Mouse (Mus musculus) gonadal fat pad, adult 2 months (tissue): ENCODE measurements around the gene Hunk. TPM values are rescaled to one million over a fixed set of nuclear protein-coding genes. Genes with fewer than 3 reads are reported as not detected.

Experiments
- DNase-seq: peaks from one replicate; pipeline ENCODE4 v3.0.0-alpha.2; 2012; ENCODE audit warnings: low read depth
- polyA plus RNA-seq: library from polyadenylated mRNA; depleted of rRNA; stranded (reverse); fragments of >200 nt; gene quantifications from 2 replicates; pipeline ENCODE4 v1.2.3, GENCODE M21; 2012

Hunk gene
- polyA plus RNA-seq, 1 experiment = 2.1 TPM

DNA sequence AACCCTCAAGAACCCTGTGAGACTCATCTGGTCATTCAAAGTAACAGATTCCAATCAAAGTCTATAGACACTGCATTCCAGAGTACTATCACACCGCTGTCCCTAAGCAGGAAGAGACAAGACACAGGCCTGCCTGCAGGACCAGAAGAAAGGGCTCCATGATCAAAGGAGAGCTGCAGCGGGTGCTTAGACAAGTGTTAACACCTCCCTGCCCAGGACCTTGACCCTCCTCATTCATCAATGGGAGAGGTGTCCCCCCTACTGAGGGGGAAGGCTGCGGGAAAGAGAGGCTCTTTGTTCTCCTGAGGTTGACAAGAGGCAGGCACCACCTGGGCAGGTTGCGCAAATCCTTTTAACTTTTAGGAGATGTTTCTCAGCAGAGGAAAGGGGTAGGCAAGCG lies 51.5 kb downstream of the Hunk start:
- DNase-seq = no peak

DNA sequence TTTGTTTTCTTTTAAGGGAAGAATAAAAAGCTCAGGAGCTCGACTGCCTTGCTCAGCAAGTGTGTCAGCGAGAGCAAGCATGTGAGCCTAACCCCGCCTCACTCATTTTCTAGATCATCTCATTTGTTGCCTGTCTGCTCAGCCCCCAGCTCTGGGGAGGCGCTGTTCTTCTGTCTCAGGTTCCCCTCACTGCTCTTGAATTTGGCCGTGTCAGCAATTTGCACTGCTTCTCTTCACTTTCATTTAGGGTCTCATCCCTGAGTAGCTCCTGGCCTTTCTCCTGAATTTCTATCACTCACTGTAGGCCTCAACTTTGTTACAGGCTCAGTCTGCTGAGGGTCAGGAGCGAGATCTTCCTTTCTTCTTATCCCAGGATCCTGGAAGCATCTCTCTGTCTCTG lies 53.7 kb downstream of the Hunk start:
- no peak for DNase-seq

DNA sequence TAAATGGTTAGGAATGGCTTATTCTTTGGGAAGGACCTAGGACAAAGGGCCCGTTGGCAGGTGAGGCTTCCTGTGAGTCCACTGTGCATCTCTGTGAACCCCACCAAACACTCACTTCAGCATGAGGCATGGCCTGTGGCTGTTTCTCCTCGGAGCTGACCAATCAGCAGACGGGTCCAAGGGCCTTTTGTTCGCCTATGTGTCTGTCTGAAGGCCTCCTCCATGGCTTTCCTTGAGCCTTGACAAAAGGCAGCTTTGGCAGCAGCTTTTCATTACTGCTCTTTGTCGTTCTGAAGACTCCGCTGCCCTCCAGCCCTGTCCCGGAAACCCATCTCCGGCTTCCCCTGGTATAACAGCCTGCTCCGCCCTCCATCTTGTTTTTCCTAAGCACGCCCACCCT lies 54.8 kb downstream of the Hunk start:
- DNase-seq = no peak

DNA sequence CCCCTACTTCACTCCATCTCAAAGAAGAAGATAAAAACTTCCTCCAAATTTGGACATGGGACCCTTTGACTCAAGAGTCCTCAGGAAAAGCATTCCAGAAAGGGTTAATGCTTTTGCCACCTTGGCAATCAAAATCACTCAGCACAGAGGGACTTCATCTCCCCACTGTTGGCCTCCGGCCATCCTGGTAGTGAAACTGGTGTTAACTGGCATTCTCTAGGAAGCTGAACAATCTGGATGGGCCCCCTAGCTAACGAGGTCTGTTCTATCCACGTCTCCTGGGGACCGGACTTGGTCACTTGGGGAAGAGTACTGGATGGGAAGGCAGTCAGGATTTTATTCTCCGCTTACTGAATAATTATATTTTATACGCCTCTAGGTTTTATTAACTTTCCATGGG lies 57.2 kb downstream of the Hunk start:
- DNase-seq = no peak

DNA sequence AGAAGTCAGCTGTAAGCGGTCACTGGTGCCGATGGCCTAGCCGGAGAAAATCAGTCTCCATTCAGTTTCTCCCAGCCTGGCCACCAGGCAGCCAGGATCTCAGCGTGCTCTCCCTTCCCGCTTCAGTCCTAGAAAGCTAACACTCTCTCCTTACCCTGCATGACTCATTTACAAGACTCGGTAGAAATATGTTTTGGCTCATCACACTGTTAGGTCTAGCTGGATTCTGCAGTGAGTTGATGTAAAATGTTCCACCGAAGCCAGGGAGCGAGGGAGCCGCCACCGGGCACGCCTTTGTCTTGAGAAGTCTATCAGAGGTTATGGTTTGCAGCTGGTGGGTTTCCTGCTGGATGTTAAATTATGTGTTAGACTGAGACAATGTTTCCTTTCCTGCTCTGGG lies 67.4 kb downstream of the Hunk start:
- no peak for DNase-seq

DNA sequence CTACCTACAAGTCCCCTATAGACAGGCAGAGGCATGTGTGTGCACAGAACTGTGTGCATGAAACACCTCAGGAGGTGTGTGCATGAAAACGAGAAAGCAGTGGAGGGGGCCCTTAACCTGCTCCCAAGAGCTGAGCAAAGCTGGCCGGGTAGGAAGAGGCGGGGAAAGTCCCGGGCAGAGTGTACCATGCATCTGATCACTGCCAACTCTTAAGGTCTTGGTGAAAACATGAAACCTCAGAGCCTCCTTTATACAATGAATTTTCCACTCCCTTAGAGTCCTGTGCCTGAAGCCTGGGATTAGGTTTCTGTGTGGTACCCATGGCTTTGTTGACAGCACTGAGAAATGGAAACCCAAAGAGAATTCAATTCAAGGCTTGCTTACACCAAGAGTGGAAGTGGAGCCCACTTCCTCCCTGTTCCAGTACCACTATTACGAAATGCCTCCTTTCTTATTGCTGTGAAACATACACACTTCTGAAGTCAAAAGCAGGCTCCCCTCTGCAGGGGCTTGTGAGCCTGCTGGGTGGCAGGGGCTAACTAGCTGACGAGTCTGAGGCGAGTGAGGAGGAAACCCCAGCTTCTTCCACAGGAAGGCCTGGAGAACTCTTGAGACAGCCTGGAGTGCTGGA lies 70.8 kb downstream of the Hunk start:
- no peak for DNase-seq

DNA sequence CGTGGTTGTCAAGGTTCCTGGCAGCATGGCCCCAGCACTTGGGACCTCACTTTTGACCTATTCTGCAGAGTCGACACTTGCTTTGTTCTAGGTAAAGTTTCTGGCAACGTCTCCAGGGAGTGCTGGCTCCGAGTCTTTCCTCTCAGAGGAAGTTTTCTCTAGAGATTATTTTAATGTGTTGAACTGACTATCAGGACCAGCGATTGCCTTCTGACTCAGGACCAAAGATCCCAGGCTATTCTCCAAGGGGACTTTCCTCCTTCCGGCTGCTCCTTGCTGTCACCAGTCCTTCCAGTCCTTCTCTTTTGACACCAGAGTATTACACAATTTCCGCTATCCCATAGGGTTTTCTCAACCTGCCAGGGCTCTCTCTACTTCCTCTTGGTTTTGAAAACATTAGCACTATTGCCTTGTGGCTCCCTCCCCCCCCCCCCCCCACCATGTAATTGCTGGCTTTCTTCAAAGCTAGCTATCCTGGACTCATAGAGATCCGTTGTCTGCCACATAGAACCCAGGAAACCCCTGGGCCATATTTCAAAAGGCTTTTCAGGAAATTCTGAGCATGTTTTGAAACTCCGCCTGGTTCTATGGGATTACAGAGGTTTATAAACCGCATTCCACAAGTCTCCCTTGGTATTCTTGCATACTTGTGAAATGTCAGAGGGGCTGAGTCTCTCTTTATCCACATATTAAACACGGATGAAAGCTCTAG lies 73.2 kb downstream of the Hunk start:
- peak; percentile 95 for DNase-seq

DNA sequence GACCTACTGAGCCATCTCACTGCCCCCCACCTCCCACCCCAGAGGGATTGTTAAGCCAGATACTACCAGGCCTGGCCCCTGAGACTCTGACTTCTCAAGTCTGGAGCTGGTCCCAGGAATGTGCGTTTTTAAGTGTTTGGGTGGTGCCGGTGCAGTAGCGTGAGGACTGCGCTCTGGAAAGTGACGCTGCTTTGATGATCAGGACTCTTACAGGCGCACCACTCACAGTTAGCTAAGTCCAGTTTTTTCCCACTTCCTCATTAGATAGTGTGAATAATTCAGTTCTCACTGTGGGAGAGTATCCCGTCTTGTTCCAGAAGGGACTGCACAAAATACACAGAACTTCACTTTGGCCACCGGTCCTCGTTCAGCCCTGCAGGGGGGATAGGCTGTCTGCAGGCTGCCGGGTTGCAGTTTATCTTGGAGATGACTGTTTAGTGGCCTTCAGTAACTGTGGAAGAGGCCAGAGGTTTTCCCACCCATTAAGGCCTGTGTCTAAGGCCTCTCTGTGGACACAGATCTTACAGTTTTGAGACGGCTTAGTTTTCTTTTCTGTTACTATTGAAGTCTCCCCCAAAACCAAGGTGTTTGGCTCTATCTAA lies 75.6 kb downstream of the Hunk start:
- no peak for DNase-seq

DNA sequence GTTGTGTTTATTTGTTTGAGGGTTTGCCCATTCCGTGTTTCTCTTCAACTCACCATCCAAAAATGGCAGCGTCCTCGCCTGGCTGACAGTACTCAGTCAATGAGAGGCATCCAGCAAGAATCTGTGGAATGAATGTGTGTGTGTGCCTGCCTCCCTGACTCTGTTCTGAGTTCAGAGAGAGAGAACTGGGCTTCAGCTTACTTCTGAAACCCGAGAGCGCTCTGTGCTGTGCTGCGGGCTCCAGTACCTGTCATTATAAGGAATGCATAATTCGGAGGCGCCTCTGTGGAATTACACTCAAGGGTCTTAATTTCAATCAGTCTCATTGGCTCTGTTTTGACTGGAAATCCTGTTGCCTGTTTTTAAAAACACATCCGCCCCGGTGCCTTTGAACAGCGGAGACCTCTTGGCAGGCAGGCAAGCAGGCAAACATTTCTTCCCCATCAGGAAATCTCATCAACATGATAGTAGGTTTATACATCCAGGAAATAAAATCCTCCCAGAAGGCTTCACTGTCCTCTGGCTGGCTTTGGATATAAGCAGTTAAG lies 77.0 kb downstream of the Hunk start:
- no peak for DNase-seq

DNA sequence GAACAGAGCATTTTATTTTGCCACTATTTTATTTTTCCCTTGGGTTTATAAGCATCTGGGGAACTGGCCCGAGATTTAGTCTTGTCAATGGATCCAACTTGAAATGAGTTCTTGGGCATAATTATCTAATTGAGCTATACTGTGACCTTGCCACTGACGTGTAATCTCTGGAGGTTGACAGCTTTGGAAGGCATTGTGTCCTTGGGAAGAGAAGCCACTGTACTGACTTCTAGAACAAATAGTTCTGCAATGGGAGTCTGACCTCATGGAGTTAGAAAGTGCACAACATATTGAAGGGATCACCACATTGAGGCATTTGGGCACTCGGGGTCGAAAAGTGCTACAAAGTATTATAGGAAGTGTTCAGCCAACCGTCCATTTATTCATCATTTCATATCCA lies 79.3 kb downstream of the Hunk start:
- no peak for DNase-seq

DNA sequence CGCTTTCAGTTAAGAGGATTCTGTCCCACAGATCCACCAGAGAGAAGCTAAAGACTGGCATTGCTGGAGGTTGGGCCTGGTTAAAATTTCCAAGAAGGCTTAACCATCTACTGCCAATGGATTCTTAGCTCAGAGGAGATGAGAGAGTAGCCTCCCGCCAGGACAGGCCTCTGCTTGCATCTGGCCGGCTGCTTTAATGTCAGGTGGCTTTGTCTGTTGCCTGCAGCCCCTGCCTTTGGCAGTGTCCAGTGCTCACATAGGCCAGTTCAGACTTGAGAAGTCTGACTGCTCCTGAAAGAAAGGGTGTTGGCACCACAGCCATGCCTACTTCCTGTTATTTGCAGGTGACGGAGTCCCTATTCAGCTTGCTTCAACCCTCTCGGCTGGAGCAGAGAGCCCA lies 82.5 kb downstream of the Hunk start:
- peak; percentile 54 for DNase-seq

DNA sequence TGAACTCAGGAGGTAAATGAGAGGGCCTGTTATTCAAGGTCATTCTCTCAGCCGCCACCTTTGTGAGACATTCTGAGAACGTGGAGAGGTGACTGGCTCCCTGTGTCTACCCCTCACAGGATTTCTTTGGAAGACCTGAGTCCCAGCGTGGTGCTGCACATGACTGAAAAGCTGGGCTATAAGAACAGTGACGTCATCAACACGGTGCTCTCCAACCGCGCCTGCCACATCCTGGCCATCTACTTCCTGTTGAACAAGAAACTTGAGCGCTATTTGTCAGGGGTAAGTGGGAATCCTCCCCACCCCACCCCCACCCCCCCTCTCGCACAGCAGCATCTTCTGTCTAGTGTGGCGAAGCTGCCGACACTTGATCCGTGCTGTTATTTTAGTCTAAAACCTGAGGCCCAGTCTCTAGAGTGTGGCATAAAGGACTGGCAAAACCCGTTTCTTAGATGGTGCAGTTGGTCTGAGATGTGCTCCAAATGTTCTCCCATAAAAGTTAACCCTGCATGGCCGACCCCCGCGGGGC lies 90.0 kb downstream of the Hunk start:
- no peak for DNase-seq

DNA sequence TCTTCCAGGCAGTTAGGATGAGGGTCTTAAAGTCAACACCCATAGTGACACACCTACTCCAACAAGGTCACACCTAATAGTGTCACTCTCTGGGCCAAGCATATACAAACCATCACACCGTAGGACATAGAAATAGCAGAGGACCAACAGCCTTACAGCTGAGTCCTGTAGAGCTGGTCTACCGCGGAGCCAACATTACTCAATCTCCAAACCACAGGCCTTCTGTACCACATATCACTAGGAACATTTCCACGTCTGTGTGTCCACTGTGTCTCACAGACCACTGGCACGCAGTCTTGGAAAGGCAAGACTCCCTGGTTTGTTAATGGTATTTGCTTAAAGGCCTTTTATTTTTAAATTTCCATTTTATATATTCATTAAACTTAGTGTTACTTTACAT lies 95.8 kb downstream of the Hunk start:
- no peak for DNase-seq

DNA sequence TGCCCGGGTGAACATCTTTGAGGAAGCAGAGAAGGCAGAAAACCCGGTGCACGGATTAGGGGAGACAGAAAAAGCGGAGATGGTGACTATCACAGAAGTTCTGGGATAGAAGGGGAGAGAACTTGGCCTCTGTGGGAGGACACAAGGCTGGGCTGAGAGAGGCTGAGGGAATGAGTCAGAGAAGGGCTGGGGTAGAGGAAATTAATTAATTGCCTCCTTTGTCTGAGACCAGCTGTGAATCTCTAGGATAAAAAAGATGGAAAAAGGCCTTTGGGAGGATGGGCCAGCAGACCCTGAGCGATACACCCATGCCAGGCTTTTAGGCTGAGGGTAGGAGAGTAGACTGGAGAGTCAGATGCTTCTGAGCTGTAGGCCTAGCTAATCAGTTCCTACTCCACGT lies 97.5 kb downstream of the Hunk start:
- no peak for DNase-seq

DNA sequence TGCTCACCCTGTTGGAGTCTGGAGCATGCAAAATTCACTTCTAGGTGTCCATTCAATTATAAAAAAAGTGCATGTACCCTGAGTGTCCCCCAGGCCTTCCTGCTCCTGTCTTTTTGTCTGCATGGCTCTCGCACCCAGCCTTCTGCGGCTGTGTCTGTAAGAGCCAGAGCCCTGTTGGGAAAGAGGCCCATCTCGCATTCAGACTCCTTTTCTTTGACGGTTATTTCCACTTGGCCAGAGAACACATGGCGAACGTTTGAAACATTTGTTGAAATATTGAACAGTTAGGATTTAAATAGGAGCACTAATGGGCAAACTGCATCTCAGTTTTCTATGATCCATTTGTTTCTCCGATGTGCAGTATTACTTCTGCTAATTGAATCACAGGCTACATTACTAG lies 99.3 kb downstream of the Hunk start:
- DNase-seq = no peak

DNA sequence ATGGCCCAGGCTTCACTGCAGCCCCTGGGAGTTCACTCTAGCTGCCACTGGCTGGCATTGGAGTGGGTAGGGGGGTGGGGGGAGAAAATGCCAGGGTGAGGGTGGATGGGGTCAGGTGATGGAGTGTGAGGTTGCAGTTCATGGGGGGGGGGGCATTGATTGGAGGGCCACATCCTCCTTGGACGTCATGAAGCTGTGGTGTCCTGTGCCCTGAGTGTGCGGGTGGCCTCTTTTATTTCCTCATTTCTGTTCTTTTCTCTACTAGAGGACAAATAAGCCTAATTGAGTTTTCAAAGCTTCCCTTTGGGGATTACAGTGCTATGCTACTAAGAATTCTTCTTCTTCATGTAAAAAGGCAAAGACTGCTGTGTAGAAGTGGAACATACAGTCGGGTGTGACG lies 99.8 kb downstream of the Hunk start:
- DNase-seq = no peak

DNA sequence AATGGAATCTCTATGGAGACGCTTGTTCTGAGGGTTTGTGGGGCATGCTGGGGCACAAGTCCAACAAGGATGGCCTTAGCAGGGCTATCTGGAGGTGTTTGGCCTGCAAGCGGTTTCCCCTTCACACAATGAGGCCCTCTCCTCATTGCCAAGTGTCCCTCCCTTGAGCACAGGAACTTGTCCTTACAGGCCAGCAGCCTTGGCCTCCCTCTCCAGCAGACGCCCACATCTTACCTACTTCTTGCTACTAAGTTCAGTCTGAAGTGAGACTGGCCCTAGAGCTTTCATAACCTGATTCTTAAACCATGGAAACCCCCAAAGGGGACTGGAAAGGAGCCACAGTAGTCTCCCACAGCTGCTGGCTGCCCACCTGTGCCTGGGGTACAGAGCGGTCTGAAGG lies 104.3 kb downstream of the Hunk start:
- DNase-seq = peak; percentile 89

DNA sequence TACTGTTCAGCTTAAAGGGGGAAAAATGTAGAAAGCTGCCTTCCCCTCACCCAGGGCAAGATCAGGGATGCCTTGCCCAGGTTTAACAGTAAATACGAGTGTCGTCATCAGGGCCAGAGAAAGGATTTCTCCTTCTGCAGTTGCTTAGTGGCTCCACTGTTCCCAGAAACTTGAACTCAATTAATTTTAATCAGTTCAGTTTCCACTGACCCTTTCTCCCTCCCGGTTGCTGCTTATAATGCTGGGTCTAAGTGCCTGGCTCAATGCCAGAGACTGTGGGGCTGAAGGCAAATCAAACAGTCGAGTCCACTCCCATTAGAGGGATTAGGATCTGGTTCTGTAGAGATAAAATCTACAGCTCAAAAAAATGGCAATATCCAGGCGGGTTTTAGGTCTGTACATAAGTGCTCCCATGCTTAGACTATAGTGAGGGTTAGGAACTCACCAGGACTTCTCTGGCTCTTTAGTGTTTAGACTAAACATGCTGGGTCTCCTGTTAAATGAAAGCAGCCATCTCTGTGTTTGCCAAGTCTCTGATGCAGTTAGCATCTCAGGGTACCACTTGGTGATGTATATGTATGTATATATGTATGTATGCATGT lies 106.2 kb downstream of the Hunk start:
- DNase-seq = no peak

DNA sequence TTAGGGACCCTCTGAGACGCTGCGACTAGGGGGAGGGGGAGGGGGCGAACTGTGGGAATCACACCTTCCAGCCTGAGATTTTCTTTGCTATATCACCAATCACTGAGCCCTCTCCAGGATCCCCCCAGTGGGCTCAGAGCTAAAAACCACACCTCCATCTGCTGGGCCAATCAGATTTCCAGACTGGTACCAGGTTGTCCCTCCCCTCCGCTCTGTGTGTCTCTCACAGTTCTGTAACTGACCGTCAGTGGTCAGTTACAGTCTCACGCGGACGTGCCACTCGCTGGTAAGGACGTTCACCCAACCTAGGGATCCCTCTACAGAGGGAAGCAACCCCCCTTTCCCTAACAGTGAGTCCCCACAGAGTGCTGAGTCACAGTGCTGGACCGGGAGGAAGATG lies 111.1 kb downstream of the Hunk start:
- DNase-seq = no peak

DNA sequence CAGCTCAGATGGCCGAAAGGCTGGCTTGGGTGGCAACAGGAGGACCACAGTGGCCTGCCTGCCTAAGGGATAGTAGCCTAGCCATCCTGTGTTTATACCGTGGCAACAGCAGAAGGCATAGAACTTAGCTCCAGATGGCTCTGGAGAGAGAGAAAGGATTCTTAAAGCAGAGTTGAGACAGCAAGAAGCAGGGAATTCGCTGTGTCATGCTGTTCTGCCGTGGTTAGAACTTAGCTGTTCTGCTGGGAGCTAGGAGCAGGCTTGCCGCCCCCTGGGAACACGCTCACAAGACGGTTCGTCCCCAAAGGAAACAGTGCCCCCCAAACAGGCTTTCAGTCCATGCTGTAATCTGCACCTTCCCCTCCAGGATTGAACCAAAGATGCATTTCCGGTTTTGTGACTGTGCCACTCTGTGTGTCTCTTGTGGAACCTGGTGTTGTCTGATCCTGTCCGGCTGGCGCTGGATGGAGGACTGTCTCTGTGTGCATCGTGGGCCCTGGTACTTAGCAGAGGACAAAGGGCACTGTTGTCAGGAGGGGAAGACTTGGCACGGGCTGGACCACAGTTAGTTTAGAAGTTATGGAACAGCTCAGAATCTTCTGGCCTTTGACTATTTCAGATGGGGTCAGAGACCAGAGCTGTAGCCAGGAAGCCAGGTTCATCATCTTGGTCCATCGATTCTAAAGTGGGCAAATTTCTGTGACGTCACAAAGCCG lies 112.1 kb downstream of the Hunk start:
- DNase-seq = no peak

DNA sequence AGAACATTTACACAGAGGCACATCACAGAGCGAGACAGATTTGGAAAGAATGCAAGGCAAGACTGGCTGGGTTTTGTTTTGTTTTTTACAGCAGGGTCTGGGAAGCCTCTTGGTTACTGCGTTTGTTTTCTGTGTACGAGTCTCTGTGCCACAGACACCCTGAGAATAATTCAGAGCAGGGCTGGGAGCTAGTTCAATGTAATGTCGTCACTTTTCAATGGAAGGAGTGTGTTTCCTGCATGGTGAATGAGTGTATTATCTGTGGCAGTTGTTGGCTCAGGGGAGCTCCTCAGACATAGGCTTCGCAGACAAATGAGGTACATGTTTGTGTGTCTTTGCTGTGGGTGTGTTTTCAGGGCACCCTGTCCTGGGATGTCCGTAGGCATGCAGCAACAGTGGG lies 115.0 kb downstream of the Hunk start:
- no peak for DNase-seq

DNA sequence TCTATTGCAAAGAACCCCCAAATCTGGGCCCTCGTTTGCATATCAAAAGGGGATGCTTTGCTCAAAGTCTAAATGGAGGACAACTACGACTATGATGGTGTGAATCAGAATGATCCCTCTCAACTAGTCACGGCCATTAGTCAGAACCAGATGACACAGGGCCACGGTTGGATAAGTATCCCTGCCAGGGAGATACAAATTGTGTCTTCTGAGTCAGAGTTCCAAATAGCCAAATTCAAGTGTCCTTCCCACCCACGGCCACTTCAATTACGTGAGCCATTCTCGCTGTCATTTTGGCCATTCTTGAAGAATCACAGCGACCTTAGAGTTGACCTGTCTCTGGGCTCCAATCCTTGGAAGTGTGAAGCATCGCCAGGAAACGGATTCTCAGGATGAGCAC lies 119.4 kb downstream of the Hunk start:
- DNase-seq = no peak
